Mouse (Mus musculus): ENCODE data around the gene Ubxn10.
A peak's percentile ranks its signal among the peaks of the same experiment; 100 is the strongest.

The Ubxn10 gene

GRCm38 (mm10) chr4:138737031-138737430 lies at the start of gene Ubxn10:
Ubxn10 (minus strand) TSS chr4:138737167.
- DNase-seq (ENCODE audit: extremely low spot score, low spot score) = no peak

- no peak for DNase-seq (ENCODE audit: extremely low spot score, low spot score)
Measured at GRCm38 (mm10) chr4:138786141-138786540, 49.2 kb upstream of the Ubxn10 start.

DNA sequence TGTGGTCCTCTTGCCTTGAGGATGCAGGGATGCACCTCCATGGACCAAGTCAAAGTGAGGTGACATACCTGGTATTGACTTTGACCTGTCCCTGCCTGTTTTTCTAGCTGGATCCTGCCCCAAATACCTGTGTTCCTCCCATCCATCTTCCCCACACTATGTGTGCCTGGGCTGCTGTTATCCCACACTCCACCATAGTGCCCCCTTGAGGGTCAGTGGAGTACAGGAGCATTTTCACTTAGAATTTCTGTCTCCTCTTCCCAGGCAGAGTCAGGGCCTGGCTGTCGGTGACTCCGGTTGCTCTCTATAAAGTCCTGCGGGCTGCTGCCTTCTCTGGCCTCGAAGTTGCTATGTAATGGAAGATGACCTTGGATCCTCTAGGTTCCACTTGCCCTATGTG lies 48.8 kb upstream of the Ubxn10 start:
- no peak for DNase-seq (ENCODE audit: extremely low spot score, low spot score)

DNA sequence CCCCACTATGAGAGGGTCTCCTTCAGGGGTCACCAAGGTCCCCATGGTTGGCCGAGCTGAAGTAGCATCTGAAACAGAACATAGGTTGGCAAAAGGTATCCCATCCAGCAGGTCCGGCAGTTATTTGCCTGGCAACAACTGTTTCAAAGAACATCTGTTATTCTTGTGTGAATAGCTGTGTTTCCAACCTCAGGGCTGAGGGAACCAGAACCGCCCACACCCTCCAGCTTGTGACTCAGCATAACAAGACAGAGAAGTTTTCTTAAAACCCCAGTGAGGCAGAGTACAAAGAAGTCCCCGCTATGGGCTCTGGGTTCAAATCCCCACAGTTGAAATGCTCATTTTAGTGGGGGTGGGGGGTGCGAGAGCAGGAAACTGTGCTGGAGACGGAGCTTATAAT lies 45.1 kb upstream of the Ubxn10 start:
- no peak for DNase-seq (ENCODE audit: extremely low spot score, low spot score)

GRCm38 (mm10) chr4:138780300-138780699 lies 43.3 kb upstream of the Ubxn10 start:
- DNase-seq (ENCODE audit: extremely low spot score, low spot score) = no peak

GRCm38 (mm10) chr4:138777417-138778407 lies 40.7 kb upstream of the Ubxn10 start:
- DNase-seq (ENCODE audit: extremely low spot score, low spot score) = peak; percentile 17

- DNase-seq (ENCODE audit: extremely low spot score, low spot score) = no peak
Measured at GRCm38 (mm10) chr4:138775435-138775834, 38.5 kb upstream of the Ubxn10 start, which contains the start of gene Pla2g2d. Pla2g2d (plus strand) TSS chr4:138775735.

GRCm38 (mm10) chr4:138772386-138772785 lies 35.4 kb upstream of the Ubxn10 start:
- DNase-seq (ENCODE audit: extremely low spot score, low spot score) = no peak

DNA sequence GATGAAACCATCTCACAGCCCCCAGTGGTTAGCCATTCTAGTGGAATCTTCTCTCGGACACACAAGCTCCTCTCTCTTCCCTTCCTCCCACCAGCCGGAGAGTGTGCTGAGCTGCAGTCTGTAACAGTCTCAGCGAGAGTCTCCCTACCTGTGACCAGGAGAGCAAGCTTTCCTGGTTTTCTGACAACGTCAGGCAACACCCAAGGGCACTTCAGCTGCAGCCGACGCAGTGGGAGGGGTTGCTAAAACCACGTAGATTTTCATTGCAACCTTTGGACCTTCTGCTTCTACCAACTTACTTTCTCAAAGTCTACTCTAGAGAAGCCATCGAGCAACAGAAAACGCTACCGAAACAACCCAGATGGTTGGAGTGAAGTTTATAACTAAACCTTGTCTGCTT lies 35.0 kb upstream of the Ubxn10 start:
- no peak for DNase-seq (ENCODE audit: extremely low spot score, low spot score)

- DNase-seq (ENCODE audit: extremely low spot score, low spot score) = no peak
Measured at GRCm38 (mm10) chr4:138762266-138762665, 25.3 kb upstream of the Ubxn10 start.

GRCm38 (mm10) chr4:138757416-138757815 lies 20.4 kb upstream of the Ubxn10 start, which contains the start of gene Pla2g2f:
Pla2g2f (minus strand) TSS chr4:138757626.
- no peak for DNase-seq (ENCODE audit: extremely low spot score, low spot score)

DNA sequence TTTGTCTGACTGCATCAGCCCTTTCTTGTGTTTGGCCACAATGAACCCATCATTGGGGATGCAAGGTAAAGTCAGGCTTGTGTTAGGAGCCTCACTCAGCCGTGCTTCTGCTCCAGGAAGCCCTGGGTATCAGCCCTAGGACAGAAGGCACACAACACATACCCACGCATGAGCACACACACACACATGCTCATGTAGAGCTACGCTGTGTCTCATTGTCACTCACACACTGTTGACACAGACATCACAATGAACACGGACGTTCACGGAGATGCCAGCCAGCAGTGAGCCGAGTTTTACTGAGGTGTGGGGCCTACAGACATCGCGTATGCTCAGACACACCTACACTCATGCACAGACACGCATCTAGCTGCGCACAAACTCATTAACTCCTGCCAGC lies 19.0 kb upstream of the Ubxn10 start:
- no peak for DNase-seq (ENCODE audit: extremely low spot score, low spot score)

GRCm38 (mm10) chr4:138755439-138755838 lies 18.5 kb upstream of the Ubxn10 start:
- DNase-seq (ENCODE audit: extremely low spot score, low spot score) = no peak

DNA sequence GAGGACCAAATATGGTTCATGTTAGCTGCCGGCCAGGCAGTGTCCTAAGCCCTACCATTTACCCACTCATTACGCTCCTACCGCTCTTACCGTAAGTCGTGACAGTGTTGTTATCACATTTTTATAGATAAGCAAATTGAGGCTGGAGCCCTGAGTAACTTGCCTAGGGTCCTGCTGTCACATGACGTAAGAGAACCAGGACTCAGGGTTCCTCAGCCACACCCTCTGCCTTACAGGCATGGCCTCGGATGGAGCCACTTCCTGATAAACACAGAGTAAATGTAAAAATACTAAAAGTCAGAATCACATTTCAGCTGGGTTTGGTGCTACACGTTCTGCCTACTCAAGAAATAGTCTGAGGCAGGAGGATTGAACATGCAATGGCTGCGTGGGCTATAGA lies 17.5 kb upstream of the Ubxn10 start:
- DNase-seq (ENCODE audit: extremely low spot score, low spot score) = no peak

GRCm38 (mm10) chr4:138753608-138754007 lies 16.6 kb upstream of the Ubxn10 start:
- no peak for DNase-seq (ENCODE audit: extremely low spot score, low spot score)

GRCm38 (mm10) chr4:138752603-138753002 lies 15.6 kb upstream of the Ubxn10 start:
- DNase-seq (ENCODE audit: extremely low spot score, low spot score) = no peak

GRCm38 (mm10) chr4:138748369-138749072 lies 11.6 kb upstream of the Ubxn10 start:
- DNase-seq (ENCODE audit: extremely low spot score, low spot score) = peak; percentile 33

- no peak for DNase-seq (ENCODE audit: extremely low spot score, low spot score)
Measured at GRCm38 (mm10) chr4:138747851-138748250, 10.9 kb upstream of the Ubxn10 start.

DNA sequence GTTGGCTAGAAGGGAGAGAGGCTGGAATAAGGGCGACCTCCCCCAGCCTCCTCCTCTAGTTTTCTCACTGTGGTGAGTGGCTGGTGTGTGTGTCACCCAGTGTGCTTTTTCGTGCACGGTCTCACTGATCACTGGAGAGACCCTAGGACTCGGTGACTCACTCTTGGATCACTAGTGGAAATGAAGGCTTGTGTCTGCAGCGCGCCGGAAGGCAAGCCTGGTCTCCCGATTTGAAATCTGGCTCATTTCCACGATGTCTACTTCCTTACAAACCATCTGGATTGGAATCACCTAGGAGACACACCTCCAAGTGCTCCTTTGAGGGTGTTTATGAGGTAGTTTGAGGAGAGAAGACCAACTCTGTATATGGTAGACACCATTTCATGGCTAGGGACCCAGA lies 9.9 kb upstream of the Ubxn10 start:
- DNase-seq (ENCODE audit: extremely low spot score, low spot score) = no peak

GRCm38 (mm10) chr4:138745884-138746283 lies 8.9 kb upstream of the Ubxn10 start:
- DNase-seq (ENCODE audit: extremely low spot score, low spot score) = no peak

- no peak for DNase-seq (ENCODE audit: extremely low spot score, low spot score)
Measured at GRCm38 (mm10) chr4:138739136-138739851, 2.3 kb upstream of the Ubxn10 start.

DNA sequence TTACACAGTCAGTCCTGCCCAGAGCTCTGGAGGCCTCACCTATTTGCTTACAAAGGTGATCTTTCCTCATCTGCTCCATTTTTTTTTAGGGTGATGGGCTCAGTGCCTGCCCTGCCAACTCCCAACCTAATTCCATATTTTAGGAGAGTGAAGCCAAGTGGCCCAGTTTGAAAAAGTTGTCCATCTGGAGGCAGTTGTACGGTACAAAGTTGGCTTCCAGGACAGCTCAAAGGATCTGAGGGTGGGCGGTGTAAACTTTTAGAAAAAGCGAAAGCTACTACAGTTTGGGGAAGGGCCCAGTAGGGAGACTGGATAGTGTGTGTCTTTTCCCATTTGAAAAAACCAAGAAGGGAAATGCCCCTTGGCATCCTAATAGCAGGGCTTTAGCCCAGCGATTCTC lies 2.1 kb downstream of the Ubxn10 start:
- no peak for DNase-seq (ENCODE audit: extremely low spot score, low spot score)

All from neural tube, embryonic 10.5 days (tissue).